Mouse (Mus musculus) cerebellum, postnatal 14 days (tissue): Measurements from ENCODE around the gene Cntd1.
"Not testable (repeated sequence)": the region's sequence is repeated elsewhere in the genome, so short reads cannot be mapped to it uniquely, and the experiment has no call there.

ENCODE experiments used
- DNase-seq, 2 experiments: peaks; one replicate each; pipeline ENCODE4 v3.0.0; 2021; ENCODE audit warnings: mixed read lengths in 2 of 2

Cntd1 gene

DNA sequence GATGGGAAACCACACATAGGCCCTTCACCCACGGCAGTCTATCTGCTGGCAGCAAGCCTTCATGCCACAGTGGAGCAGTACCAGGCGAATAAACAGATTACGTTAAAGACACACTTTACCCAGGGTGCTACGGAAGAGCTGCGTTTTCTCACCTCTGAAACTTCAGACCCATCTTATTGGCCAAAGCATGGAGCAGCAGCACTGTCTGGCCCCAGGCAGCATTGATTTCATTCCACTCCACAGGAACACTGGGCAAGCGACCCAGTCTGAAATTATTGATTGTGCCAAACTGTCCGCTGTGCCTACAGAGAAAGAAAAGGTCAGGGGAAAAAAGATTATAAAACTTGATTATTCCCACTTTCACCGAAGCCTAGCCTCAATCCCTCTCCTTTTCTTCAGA lies 12.4 kb downstream of the Cntd1 start:
- no peak for DNase-seq

- DNase-seq, result no peak
Measured at GRCm38 (mm10) chr11:101295191-101295590, 16.4 kb downstream of the Cntd1 start.

DNA sequence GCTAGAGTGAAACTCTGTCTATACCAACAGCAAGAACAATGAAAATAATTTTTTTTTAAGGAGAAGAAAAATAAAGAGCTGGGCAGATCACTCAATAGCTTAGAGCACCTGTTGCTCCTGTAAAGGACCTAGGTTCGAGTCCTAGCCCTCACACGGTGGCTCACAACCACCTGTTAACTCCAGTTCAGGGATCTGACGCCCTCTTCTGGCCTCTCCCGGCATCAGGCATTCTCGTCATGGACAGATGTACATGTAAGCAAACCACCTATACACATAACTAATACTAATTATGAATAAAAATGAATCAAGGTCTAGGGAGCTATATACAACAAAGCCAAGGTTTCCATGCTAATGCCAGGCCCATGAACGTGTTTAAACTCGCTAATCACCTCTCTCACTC lies 22.1 kb downstream of the Cntd1 start:
- DNase-seq, result peak in 1 of 2 experiments; percentile 48

DNA sequence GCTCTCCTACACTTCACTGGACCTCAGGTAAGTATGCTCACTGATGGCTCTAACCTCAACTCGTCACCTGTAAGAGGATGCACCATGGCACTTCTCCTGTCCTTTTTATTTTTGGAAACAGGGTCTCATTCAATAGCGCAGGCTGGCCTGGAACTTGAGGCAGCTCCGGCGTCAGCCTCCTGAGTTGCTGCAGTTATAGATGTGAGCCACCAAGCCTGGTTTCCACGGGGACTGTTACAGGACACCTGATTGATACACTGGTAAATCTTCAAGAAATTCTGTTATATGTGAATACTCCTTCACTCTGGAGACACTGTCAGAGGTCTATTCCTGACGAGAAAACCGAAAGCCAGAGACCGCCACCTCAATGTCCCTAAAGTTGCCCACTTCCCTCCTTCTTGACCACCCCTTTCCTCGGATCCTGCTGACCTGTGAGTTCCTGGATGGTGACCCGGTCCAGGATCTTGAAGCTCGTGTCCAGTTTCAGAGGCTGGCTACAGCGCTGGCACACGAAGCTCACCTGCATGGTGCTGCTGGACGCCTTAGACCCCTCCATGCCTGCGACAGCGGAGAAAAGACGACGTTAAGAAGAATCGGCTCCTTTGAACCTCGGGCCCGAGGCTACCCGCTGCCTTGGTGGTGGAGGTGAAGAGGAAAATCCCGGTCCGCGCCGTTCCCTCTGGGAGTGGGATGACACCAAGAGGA lies 22.6 kb downstream of the Cntd1 start:
- DNase-seq, result no peak

GRCm38 (mm10) chr11:101302004-101302798 lies 23.4 kb downstream of the Cntd1 start, which contains the start of gene Becn1:
Gene Becn1 (minus strand): TSS chr11:101302286.
- peak; percentile 99 to 100 for DNase-seq

DNA sequence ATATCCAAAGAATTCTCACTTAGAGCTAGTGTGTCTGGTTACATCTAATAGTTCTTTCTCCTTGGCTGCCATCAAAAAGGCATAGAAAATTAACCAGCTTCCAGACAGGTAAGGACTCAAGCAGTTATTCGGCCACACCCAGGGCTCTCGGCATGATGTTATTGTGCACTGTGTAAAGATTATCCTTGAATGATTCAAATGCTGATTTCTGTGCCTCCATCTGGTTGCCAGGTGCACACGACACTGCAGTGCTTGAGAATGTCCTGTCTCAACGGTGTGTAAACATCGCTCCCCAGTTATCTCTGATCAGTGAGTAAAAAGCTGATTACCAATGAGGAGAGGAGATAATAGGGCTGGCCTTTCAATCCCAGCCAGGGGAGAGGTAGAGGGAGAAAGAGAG lies 28.9 kb downstream of the Cntd1 start:
- no peak for DNase-seq

- DNase-seq, result no peak
Measured at GRCm38 (mm10) chr11:101311083-101311482, 32.3 kb downstream of the Cntd1 start.

DNA sequence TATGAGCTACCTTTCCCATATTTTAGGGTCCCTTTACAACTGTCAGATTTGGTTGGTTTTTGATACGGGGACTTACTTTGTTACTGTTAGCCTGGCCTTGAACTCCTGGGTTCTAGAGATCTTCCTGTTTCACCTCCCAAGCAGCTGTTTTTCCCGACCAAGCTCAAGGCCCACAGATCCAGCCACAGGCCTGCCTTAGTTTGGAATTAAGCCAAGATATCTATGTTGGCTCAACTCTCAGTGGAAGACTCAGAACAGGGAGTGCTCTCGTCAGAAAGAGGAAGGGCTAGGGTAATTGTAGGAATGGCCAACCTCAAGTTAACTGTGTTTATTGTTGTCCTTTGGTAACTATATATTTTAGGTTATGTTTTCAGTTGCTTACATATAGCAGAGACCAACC lies 33.3 kb downstream of the Cntd1 start:
- DNase-seq, result no peak

DNA sequence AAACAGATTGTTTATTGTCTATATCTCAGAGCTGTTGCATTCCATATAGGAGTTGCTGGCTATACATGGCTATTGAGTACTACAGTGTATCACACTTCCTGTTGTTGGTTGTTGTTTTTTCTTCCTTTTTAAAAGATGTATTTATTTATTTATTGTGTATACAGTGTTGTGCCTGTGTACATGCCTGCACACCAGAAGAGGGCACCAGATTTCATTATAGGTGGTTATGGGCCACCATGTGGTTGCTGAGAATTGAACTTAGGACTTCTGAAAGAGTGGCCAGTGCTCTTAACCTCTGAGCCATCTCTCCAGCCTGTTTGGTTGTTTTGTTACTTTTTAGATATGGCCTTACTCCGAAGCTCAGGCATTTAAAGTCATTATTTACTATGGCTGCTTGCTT lies 35.8 kb downstream of the Cntd1 start:
- no peak for DNase-seq

DNA sequence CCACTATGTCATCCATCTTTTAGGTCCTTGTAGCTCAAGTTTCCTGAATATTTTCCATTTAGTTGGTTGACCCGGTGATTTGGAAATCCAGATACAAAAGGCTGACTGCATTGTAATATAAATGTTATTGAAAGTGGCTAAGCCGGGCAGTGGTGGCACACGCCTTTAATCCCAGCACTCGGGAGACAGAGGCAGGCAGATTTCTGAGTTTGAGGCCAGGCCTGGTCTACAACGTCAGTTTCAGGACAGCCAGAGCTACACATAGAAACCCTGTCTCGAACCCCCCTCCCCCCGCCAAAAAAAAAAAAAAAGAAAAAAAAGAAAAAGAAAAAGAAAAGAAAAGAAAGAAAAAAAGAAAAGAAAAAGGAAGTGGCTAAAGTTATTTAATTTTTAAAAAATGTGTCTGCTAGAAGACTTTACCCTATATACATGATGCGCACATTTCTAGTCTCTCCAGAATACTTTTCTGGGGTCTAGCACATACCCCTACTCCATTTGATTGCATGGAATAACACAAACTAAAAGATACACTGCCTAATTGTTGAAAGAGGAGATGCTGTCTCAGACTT lies 36.4 kb downstream of the Cntd1 start:
- DNase-seq, result no peak

- DNase-seq, result peak; percentile 92 to 96
Measured at GRCm38 (mm10) chr11:101315665-101316500, 37.1 kb downstream of the Cntd1 start, which contains the start of gene Psme3. Gene Psme3 (plus strand): TSS chr11:101316213.

DNA sequence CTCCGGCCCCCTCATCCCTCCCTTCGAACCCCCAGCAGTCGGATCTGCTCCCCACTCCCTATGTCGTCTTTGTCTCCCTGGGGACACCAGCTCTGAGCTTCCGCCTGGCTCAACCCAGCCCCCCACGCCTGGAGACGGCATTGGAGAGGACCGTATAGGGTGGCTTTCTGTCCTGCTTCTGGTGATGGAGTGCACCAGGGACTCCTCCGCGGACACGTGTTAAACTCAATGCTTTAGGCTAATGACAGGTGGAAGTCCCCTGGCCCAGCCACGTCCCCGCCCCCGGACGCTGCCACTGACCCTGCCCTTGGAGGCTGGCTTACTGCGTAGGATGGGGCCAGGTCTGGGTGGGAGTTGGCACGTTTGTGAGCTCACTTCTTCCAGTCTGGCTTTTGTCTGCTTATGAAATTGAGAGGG lies 37.7 kb downstream of the Cntd1 start:
- no peak for DNase-seq

- DNase-seq, result peak; percentile 85 to 87
Measured at GRCm38 (mm10) chr11:101323609-101324008, 44.8 kb downstream of the Cntd1 start.

DNA sequence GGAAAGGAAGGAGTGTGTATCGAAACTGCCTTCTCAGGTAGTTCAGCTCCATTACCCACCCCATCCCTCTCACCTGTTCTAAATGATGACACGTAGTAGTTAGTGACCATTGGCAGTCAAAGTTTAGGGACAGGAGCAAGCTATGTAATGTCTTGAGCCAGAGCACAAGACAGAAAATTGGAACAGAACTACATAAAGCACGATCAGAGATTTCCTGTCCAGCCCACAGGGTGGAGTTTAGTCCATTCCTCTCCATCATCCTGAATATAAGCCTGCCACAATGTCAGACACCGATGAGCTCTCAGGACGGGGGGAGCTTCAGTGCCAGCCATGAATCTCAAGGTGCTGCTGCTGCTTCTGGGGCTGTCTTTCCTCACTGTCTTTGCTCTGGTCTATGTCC lies 46.0 kb downstream of the Cntd1 start, which contains the start of gene Aoc2:
Gene Aoc2 (plus strand): TSS at position 301 of the 400 bp plus-strand sequence.
- DNase-seq, result no peak

DNA sequence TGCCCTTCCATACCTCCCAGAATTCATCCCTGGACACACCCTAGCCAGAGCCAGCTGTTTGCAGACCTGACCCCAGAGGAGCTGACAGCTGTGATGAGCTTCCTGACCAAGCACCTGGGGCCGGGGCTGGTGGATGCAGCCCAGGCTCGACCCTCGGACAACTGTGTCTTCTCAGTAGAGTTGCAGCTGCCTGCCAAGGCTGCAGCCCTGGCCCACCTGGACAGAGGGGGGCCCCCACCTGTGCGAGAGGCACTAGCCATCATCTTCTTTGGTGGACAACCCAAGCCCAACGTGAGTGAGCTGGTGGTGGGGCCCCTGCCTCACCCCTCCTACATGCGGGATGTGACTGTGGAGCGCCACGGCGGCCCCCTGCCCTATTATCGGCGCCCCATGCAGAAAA lies 46.4 kb downstream of the Cntd1 start:
- not testable (repeated sequence) for DNase-seq

- DNase-seq, result no peak
Measured at GRCm38 (mm10) chr11:101326147-101326546, 47.3 kb downstream of the Cntd1 start.

DNA sequence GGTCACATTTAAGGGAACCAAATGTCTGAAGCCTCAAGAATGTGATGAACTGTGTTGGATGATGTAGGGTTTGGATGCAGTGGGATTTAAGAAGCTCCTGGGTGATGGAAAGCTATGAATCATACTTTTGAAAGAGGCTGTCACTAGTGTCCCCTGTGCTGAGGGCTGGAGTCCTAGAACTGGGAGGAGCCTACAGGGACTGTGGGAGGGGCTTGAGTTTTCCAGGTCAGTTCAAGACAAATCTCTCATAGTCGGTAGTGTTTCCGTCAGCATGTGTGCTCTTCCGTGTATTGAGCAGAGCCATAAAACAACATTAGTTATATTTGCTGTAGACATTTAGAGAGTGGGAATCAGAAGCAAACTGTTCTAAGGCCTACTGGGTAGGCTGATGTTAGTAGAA lies 48.5 kb downstream of the Cntd1 start:
- DNase-seq, result no peak

GRCm38 (mm10) chr11:101328941-101329635 lies 50.3 kb downstream of the Cntd1 start:
- peak in 1 of 2 experiments; percentile 40 for DNase-seq

DNA sequence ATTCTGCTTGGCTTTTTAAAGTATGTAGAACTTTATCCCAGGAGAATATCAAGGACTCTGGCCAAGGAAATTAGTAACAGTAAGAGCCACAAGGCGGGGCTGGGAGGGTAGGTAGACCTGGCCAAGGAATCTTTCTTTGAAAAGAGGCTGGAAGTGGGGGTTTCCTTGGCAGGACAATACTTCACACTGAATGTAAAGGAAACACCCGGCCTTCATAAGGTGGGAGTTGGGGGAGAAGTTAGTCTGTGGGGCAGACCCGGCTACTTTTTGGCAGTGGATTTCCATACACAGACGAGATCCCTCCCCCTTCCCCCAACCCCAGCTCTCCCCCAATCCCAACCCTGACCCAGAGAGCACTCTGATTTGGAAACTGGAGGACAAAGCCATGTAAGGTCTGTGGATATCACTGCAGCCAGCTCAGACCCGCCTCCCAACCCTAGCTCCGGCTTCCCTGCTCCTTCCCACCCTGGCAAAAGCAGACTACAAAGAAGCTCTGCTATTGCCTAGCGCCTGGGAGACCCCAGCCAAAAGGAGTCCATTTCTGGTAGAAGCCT lies 51.6 kb downstream of the Cntd1 start, which contains the start of gene Aoc3:
Gene Aoc3 (plus strand): TSS at position 235 of the 554 bp plus-strand sequence.
- no peak for DNase-seq

GRCm38 (mm10) chr11:101330961-101331360 lies 52.1 kb downstream of the Cntd1 start:
- not testable (repeated sequence) for DNase-seq

GRCm38 (mm10) chr11:101332537-101332936 lies 53.7 kb downstream of the Cntd1 start:
- no peak for DNase-seq

- DNase-seq, result no peak
Measured at GRCm38 (mm10) chr11:101334023-101334422, 55.2 kb downstream of the Cntd1 start.
